Mouse (Mus musculus): Measurements from ENCODE around the gene Akap6. TPM values are rescaled to one million over a fixed set of nuclear protein-coding genes. Genes with fewer than 3 reads are reported as not detected.

The Akap6 gene
- polyA plus RNA-seq, 1 experiment from 2014 or later, result 29.1 TPM

DNA sequence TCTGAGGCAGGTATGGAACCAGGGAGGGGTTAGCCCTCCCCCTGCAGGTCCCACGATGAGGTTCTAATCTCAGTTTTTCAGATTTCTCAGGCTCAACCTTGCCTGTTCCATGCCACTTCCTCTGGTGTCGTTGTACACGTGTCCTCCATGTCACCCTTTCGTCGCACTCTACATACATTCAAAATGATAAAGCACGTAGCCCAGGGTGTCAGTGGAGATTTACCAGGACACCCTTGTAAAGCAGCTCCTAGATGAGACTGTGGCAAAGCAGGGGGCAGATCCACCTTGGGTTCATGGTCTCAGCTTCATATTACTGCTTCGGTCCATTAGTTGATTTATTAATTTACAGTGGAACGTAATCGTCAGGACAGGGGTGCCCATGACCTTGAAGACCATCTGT is 100.5 kb downstream of the Akap6 start:
- WGBS, result 91% methylated on average over 9 of the region's 9 CpGs
- no peaks in the 10 kb centered on the region for H3K4me1 ChIP-seq
- H3K9ac ChIP-seq, result no peak overlapping the region
- no peak overlapping the region for H3K4me3 ChIP-seq
- H3K27ac ChIP-seq, result no peak overlapping the region
- no peak for ATAC-seq (replicated peaks)
- no peaks in the 10 kb centered on the region for H3K36me3 ChIP-seq (replicated peaks)
- H3K9me3 ChIP-seq, result no peaks in the 10 kb centered on the region
- H3K27me3 ChIP-seq (replicated peaks), result no peaks in the 10 kb centered on the region
- H3K4me2 ChIP-seq, result no peak overlapping the region

DNA sequence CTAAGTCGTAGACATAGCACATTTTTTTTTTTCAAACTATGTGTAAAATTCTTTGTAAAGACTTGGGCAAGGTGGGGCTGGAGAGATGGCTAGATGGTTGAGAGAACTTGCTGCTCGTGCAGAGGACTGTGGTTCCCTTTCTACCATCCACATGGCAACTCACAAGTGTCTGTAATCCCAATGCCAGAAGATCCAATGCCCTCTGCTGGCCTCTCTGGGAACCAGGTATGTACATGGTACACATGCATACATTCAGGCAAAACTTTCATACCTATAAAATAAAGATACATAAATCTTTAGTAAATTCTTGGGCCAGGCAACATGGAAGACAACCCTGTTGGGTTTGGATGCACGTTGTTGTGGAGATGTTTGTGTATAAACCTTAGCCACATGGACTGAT is 107.1 kb downstream of the Akap6 start:
- Histone ChIP-seq H3K4me3 (no peak overlapping the region), H3K9ac (no peak overlapping the region), H3K27me3 (replicated peaks) (no peaks in the 10 kb centered on the region), H3K4me2 (no peak overlapping the region), H3K9me3 (no peaks in the 10 kb centered on the region), H3K36me3 (replicated peaks) (no peaks in the 10 kb centered on the region), H3K4me1 (no peaks in the 10 kb centered on the region), H3K27ac (no peak overlapping the region)
- no peak for ATAC-seq (replicated peaks)
- WGBS, result 76% methylated on average over 3 of the region's 3 CpGs

DNA sequence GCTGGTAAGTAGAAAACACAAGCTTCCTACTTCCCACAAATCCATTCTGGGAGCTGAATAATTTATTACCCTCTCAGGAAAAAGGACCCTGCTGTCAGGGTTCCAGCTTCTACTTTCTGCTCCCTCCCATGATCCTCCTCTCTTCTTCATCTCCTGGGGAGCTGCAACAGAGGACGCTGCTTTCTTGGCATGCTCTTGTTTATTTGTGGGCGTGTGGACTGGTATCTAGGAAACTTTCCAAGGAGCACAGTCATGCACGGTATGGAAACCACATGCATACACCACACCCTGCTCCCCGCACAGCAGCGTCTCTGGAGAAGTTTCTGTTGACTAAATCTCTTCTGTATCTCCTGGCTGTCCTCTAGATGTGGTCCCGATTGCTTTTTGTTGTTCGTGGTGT is 119.4 kb downstream of the Akap6 start:
- no peak overlapping the region for H3K4me2 ChIP-seq
- no peaks in the 10 kb centered on the region for H3K9me3 ChIP-seq
- no peak overlapping the region for H3K4me3 ChIP-seq
- no peaks in the 10 kb centered on the region for H3K4me1 ChIP-seq
- peak overlapping the region; percentile 7; the same call in 1 of the 2 replicates for H3K27ac ChIP-seq
- ATAC-seq (replicated peaks), result no peak
- no peak overlapping the region for H3K9ac ChIP-seq
- 56% methylated on average over 7 of the region's 7 CpGs for WGBS
- no peaks in the 10 kb centered on the region for H3K36me3 ChIP-seq (replicated peaks)
- H3K27me3 ChIP-seq (replicated peaks), result no peaks in the 10 kb centered on the region

DNA sequence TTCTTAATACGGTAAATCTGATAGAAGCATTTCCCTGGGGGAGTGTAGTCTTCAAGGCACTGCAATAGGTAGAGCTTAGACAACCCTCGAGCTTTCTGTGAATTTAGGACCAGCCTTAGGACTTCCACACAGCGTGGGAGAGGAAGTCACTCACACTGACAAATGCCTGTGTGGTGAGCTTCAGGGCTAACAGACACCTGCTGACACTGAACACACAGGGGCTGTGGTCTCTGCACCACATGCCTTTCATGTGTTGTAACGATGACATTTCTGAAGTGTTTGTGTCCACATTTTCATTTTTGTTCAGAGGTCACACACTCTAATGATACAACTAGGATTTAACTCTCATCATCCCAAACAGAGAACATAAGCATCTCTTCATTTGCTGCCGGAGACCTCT is 125.6 kb downstream of the Akap6 start:
- H3K27me3 ChIP-seq (replicated peaks), result no peaks in the 10 kb centered on the region
- H3K9ac ChIP-seq, result no peak overlapping the region
- H3K4me1 ChIP-seq, result no peaks in the 10 kb centered on the region
- 91% methylated on average over 5 of the region's 5 CpGs for WGBS
- no peak overlapping the region for H3K4me2 ChIP-seq
- H3K4me3 ChIP-seq, result no peak overlapping the region
- H3K9me3 ChIP-seq, result no peaks in the 10 kb centered on the region
- no peak for ATAC-seq (replicated peaks)
- no peaks in the 10 kb centered on the region for H3K36me3 ChIP-seq (replicated peaks)
- H3K27ac ChIP-seq, result no peak overlapping the region

DNA sequence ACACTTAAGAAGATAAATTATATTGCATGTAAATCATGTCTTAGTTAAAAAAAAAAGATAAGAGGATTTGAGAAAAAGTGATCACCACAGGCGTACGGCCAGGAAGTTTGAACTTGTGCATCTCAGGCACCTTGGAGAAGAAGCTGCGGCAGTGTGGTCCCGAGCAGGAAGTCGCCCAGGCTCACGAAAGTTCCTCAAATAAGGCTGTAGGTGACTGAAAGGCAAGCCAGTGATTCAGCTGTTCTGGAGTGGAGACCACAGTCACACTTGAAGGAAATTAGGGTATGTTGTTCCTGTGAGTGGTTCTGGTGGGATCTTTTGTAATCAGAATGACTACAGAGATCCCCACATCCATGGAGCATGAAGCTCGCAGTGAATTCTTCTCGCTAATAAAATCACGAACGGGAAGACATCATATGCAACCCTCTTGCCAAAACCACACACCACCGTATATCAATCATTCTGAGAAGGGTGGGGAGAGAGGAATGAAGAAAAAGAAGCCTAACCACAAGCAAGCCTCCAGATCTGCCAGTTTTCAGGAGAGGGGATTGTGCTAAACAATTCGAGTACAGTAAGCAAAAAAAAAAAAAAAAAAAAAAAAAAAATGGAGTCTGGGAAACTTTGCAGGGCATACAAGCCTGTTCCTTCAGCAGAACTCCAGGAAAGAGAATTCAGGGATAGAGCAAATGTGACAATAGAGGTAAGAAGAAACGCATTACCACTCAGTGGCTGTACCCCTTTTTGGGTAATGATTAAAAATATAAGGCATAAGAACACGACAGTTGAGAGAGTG is 130.0 kb downstream of the Akap6 start:
- WGBS, result 81% methylated on average over 14 of the region's 14 CpGs
- Histone ChIP-seq H3K9ac (no peak overlapping the region), H3K27ac (no peak overlapping the region), H3K36me3 (replicated peaks) (no peaks in the 10 kb centered on the region), H3K4me2 (no peak overlapping the region), H3K4me1 (peaks cover 10% of the 10 kb centered on the region), H3K9me3 (no peaks in the 10 kb centered on the region), H3K4me3 (no peak overlapping the region), H3K27me3 (replicated peaks) (no peaks in the 10 kb centered on the region)
- ATAC-seq (replicated peaks), result no peak

DNA sequence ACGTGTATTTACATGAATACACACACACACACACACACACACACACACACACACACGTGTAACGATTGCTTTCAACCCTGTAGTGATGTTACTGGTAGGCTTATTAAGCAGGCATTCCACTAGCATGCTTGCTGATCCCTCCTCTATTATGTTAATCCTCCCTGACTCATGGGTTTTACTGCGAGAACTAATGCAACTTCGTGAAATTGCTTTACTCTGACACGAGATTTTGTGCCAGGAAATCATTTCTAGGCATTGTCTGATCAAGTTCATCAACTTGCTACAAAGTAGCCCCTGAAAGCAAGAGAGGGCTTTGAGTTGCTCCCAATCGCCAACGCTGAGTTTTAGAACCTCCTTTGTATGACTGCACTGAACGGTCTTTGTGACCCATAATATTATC is 132.6 kb downstream of the Akap6 start:
- peak overlapping the region; percentile 31 for H3K4me2 ChIP-seq
- peak overlapping the region; percentile 36 for H3K27ac ChIP-seq
- WGBS, result 18% methylated on average over 9 of the region's 9 CpGs
- H3K4me3 ChIP-seq, result no peak overlapping the region
- no peak overlapping the region for H3K9ac ChIP-seq
- no peaks in the 10 kb centered on the region for H3K9me3 ChIP-seq
- H3K36me3 ChIP-seq (replicated peaks), result no peaks in the 10 kb centered on the region
- no peaks in the 10 kb centered on the region for H3K27me3 ChIP-seq (replicated peaks)
- peaks cover 36% of the 10 kb centered on the region for H3K4me1 ChIP-seq
- ATAC-seq (replicated peaks), result 0 out of 2 replicates have a peak, but pooled peaks have one; percentile 51

DNA sequence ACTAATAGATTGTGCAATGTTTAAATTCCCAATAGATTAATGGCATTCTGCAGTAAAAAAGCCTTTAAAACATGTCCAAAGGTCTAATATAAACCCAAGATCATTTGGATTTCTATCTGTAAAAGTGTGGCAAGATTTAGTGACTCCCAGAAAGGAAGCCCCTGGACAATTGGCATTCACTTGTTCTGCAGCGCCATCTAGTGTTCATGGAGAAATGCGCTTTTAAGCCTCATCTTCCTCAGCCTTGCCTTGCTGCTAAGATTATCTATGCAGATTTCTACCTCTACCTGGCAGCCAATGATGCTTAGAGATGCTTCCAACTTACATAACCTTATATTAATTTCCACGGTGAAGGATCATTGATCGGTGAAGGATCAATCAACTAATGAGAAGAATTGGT is 133.0 kb downstream of the Akap6 start:
- H3K9ac ChIP-seq, result no peak overlapping the region
- H3K27me3 ChIP-seq (replicated peaks), result no peaks in the 10 kb centered on the region
- H3K4me2 ChIP-seq, result no peak overlapping the region; the same call in 1 of the 2 replicates
- 5% methylated on average over 4 of the region's 4 CpGs for WGBS
- no peak overlapping the region for H3K27ac ChIP-seq
- peak; percentile 65 for ATAC-seq (replicated peaks)
- H3K4me3 ChIP-seq, result no peak overlapping the region
- H3K36me3 ChIP-seq (replicated peaks), result no peaks in the 10 kb centered on the region
- no peaks in the 10 kb centered on the region for H3K9me3 ChIP-seq
- H3K4me1 ChIP-seq, result peaks cover 36% of the 10 kb centered on the region

DNA sequence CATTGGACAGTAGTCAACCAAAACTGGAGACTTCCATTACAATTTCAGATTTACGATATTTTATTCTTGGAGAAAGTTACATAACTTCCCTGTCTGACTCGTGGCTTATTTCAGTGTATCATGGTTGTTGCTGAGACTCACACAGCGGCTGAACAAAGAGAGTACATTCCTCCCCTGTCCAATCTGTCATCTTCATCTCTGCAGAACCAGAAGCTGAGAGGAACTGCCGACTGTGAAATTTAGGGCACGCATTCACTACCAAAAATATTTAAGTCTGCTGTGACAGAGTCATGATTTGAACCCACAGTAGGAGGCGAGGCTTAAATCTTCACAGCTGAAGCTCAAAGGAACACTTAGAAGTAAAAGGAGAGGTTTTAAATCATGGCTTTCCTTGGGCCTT is 134.0 kb downstream of the Akap6 start:
- peaks cover 36% of the 10 kb centered on the region for H3K4me1 ChIP-seq
- H3K4me3 ChIP-seq, result no peak overlapping the region
- no peak for ATAC-seq (replicated peaks)
- 50% methylated on average over 6 of the region's 6 CpGs for WGBS
- no peak overlapping the region for H3K9ac ChIP-seq
- H3K36me3 ChIP-seq (replicated peaks), result no peaks in the 10 kb centered on the region
- H3K9me3 ChIP-seq, result no peaks in the 10 kb centered on the region
- no peaks in the 10 kb centered on the region for H3K27me3 ChIP-seq (replicated peaks)
- no peak overlapping the region for H3K4me2 ChIP-seq
- H3K27ac ChIP-seq, result no peak overlapping the region

DNA sequence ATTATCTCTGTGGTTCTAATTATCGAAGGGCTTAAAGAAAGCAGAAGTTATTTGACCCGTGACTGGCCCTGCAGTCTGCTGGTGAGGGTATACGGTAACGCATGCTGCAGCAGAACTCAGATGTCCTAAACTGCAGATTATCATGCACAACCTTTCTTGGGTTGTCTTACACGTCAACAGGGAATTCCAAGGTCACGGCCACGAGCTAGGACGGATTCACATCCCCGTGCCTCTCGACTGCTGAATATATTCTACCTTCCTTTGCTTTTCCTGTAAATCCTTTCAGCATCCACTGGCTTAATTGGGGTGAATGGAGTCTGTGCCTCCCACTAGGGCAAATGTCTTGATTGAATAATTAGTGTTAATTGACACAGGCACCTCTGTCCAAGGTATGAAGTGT is 134.9 kb downstream of the Akap6 start:
- Histone ChIP-seq H3K27ac (peak overlapping the region; percentile 69), H3K4me3 (no peak overlapping the region), H3K4me2 (no peak overlapping the region), H3K4me1 (peaks cover 36% of the 10 kb centered on the region), H3K9me3 (no peaks in the 10 kb centered on the region), H3K36me3 (replicated peaks) (no peaks in the 10 kb centered on the region), H3K9ac (no peak overlapping the region), H3K27me3 (replicated peaks) (no peaks in the 10 kb centered on the region)
- no peak for ATAC-seq (replicated peaks)
- WGBS, result 15% methylated on average over 10 of the region's 10 CpGs

DNA sequence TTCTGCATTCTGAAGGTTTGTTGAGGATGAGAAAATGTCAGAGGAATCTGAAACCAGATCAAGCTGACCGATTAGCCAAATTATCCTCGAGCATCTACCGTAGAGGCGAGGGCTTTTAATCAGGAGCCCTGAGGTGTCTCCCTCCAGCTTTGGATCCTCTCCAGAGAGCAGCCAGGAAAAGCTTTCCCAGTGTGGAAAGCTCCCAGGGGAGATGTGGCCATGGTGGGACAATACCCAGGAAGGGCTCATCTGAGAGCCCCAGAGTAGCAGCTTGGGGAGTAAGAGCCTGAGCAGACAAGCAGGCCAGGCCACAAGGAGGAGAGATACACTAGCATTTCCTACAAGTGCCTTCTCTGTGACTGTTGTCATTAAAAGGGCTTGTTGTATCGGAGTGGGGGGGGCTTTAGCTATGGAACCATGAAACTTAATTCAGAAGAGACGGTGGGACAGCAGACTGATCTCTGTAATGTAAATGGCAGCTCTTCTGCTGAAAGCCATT is 135.6 kb downstream of the Akap6 start:
- H3K9ac ChIP-seq, result no peak overlapping the region
- no peaks in the 10 kb centered on the region for H3K27me3 ChIP-seq (replicated peaks)
- no peaks in the 10 kb centered on the region for H3K36me3 ChIP-seq (replicated peaks)
- H3K9me3 ChIP-seq, result no peaks in the 10 kb centered on the region
- H3K4me3 ChIP-seq, result no peak overlapping the region
- WGBS, result 25% methylated on average over 6 of the region's 6 CpGs
- no peak; the same call in 1 of the 2 replicates for ATAC-seq (replicated peaks)
- H3K27ac ChIP-seq, result peak overlapping the region; percentile 69
- no peak overlapping the region for H3K4me2 ChIP-seq
- H3K4me1 ChIP-seq, result peaks cover 36% of the 10 kb centered on the region

DNA sequence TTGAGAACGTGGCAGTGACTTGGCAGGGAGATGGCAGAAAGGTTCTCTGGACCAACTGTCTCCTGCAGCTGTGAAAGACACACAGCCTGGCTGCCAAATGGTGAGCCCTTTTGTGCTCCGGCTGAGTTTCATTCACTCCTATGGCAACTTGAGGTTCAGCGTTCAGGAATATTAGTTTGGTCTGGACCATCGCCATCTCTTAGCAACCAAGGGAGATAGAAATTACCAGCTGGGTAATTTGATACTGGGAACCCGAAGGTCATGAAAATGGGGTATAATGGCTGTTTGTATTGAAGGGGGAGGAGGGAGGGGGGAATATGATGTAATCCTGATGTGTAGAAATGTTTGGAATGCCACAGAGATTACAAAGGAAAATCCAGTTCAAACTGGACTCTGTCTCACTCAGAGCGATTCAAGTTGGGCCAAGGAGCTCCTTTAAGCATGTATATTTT is 136.1 kb downstream of the Akap6 start:
- H3K36me3 ChIP-seq (replicated peaks), result no peaks in the 10 kb centered on the region
- 14% methylated on average over 6 of the region's 6 CpGs for WGBS
- peaks cover 36% of the 10 kb centered on the region for H3K4me1 ChIP-seq
- H3K4me2 ChIP-seq, result no peak overlapping the region
- H3K9ac ChIP-seq, result no peak overlapping the region
- no peak overlapping the region for H3K4me3 ChIP-seq
- ATAC-seq (replicated peaks), result no peak; the same call in 1 of the 2 replicates
- H3K27ac ChIP-seq, result peak overlapping the region; percentile 69
- no peaks in the 10 kb centered on the region for H3K27me3 ChIP-seq (replicated peaks)
- H3K9me3 ChIP-seq, result no peaks in the 10 kb centered on the region

DNA sequence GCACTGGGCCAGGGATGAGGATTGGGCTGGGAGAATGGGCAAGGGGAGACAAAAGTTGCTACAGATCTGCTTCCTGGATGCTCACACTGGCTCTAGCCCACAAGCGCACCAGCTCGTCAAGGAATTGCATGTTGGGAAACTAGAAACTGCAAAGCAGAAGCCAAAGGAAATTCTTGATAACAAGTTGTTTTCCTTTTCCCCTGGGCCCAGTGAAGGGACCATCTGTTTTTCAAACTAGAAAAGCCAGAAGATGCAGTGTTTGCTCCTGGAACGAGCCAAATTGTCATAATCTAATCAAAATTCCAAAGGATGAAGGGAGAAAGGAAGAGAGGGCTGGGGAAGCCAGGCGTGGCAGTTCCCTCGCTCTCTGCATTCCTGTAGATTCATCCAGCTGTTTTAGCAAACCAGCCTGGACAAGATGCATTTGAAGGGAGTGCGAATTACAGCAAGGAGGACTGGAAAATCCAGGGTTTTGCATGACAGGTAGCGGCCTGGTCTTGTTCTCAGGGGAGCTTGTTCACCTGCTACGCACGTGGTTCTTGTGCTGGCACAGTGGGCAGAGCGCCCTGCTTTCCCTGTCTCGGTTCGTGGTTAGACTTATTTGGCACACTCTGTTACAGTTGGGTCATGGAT is 136.8 kb downstream of the Akap6 start:
- 54% methylated on average over 12 of the region's 12 CpGs for WGBS
- Histone ChIP-seq H3K4me3 (no peak overlapping the region), H3K27ac (peak overlapping the region; percentile 69), H3K9ac (no peak overlapping the region), H3K9me3 (no peaks in the 10 kb centered on the region), H3K4me2 (no peak overlapping the region), H3K36me3 (replicated peaks) (no peaks in the 10 kb centered on the region), H3K27me3 (replicated peaks) (no peaks in the 10 kb centered on the region), H3K4me1 (peaks cover 36% of the 10 kb centered on the region)
- ATAC-seq (replicated peaks), result no peak

Data from midbrain, embryonic 15.5 days (tissue).